Mouse (Mus musculus): ENCODE data around the gene Chga.

The Chga gene

GRCm38 (mm10) chr12:102597466-102597865 is 42.7 kb downstream of the Chga start:
- in situ Hi-C loops (cut with MboI, MseI): no loop called here

- in situ Hi-C loops (cut with MboI, MseI): no loop called here
These were observed 43.8 kb downstream of the Chga start for GRCm38 (mm10) chr12:102598535-102598934.

- in situ Hi-C loops (cut with MboI, MseI): no loop called here
These were observed 45.0 kb downstream of the Chga start for GRCm38 (mm10) chr12:102599801-102600200.

GRCm38 (mm10) chr12:102600345-102600744 is 45.6 kb downstream of the Chga start:
- in situ Hi-C loops (cut with MboI, MseI): no loop called here

- in situ Hi-C loops (cut with MboI, MseI): no loop called here
These were observed 47.1 kb downstream of the Chga start for GRCm38 (mm10) chr12:102601847-102602246.

- in situ Hi-C loops (cut with MboI, MseI): no loop called here
These were observed 47.7 kb downstream of the Chga start for GRCm38 (mm10) chr12:102602255-102603041.

- in situ Hi-C loops (cut with MboI, MseI): no loop called here
These were observed 50.8 kb downstream of the Chga start for GRCm38 (mm10) chr12:102605607-102606006.

- in situ Hi-C loops (cut with MboI, MseI): no loop called here
These were observed 52.3 kb downstream of the Chga start for GRCm38 (mm10) chr12:102607066-102607465.

- in situ Hi-C loops (cut with MboI, MseI): no loop called here
These were observed 53.2 kb downstream of the Chga start for GRCm38 (mm10) chr12:102607808-102608517.

- in situ Hi-C loops (cut with MboI, MseI): no loop called here
These were observed 56.2 kb downstream of the Chga start for GRCm38 (mm10) chr12:102610927-102611326.

- in situ Hi-C loops (cut with MboI, MseI): no loop called here
These were observed 57.7 kb downstream of the Chga start for GRCm38 (mm10) chr12:102612431-102612830.

GRCm38 (mm10) chr12:102613411-102613810 is 58.6 kb downstream of the Chga start:
- in situ Hi-C loops (cut with MboI, MseI): no loop called here
